Mouse (Mus musculus) embryonic facial prominence, embryonic 14.5 days (tissue): Measurements from ENCODE around the gene Adcy9. TPM values are rescaled to one million over a fixed set of nuclear protein-coding genes. Genes with fewer than 3 reads are reported as not detected.

ENCODE experiments used
- ATAC-seq: fragments of 200-750 bp; cut with Nextera tagmentation; 2 replicates; pipeline ENCODE4 v1.8.0; 2017; ENCODE audit warnings: low read depth, moderate number of reproducible peaks, moderate TSS enrichment
- DNase-seq: peaks from one replicate; pipeline ENCODE4 v3.0.0-alpha.2; 2015; ENCODE audit warnings: low spot score
- H3K27ac ChIP-seq: fragments of 300-500 bp; sonication (generic); replicated peaks from 2 replicates; pipeline ENCODE4 v1.5.1; 2014; ENCODE audit warnings: low read depth, mild to moderate bottlenecking, low read length, moderate library complexity
- H3K27me3 ChIP-seq: fragments of 300-500 bp; sonication (generic); replicated peaks from 2 replicates; pipeline ENCODE4 v1.6.1; 2014; ENCODE audit warnings: low read length; ENCODE audit not compliant: control insufficient read depth, insufficient read depth
- H3K36me3 ChIP-seq: fragments of 300-500 bp; sonication (generic); 2 replicates; pipeline ENCODE4 v1.6.1; 2014; ENCODE audit warnings: low read length, mixed read lengths; ENCODE audit not compliant: control insufficient read depth, insufficient read depth
- H3K4me1 ChIP-seq: fragments of 300-500 bp; sonication (generic); 2 replicates; pipeline ENCODE4 v1.6.1; 2014; ENCODE audit warnings: antibody characterized with exemption, low read length; ENCODE audit not compliant: control insufficient read depth, insufficient read depth
- H3K4me2 ChIP-seq: fragments of 300-500 bp; sonication (generic); 2 replicates; pipeline ENCODE4 v1.6.1; 2014; ENCODE audit warnings: low read depth, mild to moderate bottlenecking, low read length, moderate library complexity, mixed read lengths
- H3K4me3 ChIP-seq: fragments of 300-500 bp; sonication (generic); 2 replicates; pipeline ENCODE4 v1.5.1; 2014; ENCODE audit warnings: low read depth, mild to moderate bottlenecking, low read length
- H3K9ac ChIP-seq: fragments of 300-500 bp; sonication (generic); 2 replicates; pipeline ENCODE4 v1.6.1; 2014; ENCODE audit warnings: low read depth, mild to moderate bottlenecking, low read length, moderate library complexity, mixed read lengths
- H3K9me3 ChIP-seq: fragments of 300-500 bp; sonication (generic); 2 replicates; pipeline ENCODE4 v1.6.1; 2016; ENCODE audit warnings: low read length; ENCODE audit not compliant: control insufficient read depth
- WGBS: fragments of 180-500 bp; shearing (Covaris S2); extraction: QIAGEN DNeasy Blood & Tissue Kit; methylation state at CpG from one replicate; pipeline ENCODE4 v1.1.7; 2014; 5-methylcytosine and 5-hydroxymethylcytosine counted together
- polyA plus RNA-seq: library from polyadenylated mRNA; unstranded; fragments of >200 nt; fragmentation: Nextera tagmentation; extraction: Ambion mirVana; gene quantifications from 2 replicates; pipeline ENCODE4 v1.2.1, GENCODE M21; 2014

The Adcy9 gene
- 2.7 and 3.5 TPM in 2 replicates for polyA plus RNA-seq

DNA sequence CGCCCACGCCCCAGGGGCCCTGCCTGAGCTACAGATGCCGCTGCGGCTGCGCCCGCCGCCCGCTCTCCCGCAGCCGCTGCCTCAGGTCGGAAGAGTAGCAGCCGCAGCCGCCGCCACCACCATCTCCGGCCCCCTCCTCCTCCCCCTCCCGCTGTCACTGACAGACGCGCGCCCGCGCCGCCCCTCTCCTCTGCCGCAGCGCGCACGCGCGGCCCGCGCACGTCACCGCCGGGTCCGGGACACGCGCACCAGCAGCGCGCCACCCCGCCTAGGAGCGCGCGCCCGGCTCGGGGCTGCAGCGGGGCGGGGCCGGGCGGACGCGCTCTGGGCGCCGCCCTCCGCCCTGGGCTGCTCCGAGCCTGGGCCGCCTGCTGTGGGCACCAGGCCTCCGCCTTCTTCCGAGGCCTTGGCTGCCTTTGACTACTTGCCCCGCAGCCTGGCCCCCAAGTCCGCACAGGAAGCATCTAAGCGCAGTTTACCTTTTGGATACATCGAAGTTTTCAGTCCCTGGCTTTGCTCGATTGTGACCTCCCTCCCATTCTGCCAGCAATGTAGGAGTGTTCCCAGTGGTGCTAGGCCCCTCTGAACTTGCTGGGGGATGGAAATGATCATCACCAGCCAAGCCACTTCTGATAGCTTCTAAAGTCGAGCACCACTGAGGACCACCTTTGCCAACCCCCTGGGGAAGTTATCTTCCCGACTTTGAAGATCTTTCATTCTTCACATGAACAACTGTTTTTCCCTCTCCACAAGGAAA is at the start of gene Adcy9:
Gene Adcy9, minus strand, starts transcription at position 201 of the 757 bp plus-strand sequence.
- Histone ChIP-seq H3K9me3 (no peaks in the 10 kb centered on the region), H3K9ac (peak within 1 kb of the TSS; percentile 82), H3K27me3 (peaks cover 15% of the 10 kb centered on the region), H3K4me1 (peaks cover 26% of the 10 kb centered on the region), H3K4me2 (peak within 1 kb of the TSS; percentile 93), H3K36me3 (no peaks in the 10 kb centered on the region), H3K4me3 (peak within 1 kb of the TSS; percentile 81), H3K27ac (peak within 1 kb of the TSS; percentile 63)
- 2% methylated on average over 9 of the region's 64 CpGs for WGBS
- DNase-seq (peak; percentile 92), ATAC-seq (peak; percentile 94)

DNA sequence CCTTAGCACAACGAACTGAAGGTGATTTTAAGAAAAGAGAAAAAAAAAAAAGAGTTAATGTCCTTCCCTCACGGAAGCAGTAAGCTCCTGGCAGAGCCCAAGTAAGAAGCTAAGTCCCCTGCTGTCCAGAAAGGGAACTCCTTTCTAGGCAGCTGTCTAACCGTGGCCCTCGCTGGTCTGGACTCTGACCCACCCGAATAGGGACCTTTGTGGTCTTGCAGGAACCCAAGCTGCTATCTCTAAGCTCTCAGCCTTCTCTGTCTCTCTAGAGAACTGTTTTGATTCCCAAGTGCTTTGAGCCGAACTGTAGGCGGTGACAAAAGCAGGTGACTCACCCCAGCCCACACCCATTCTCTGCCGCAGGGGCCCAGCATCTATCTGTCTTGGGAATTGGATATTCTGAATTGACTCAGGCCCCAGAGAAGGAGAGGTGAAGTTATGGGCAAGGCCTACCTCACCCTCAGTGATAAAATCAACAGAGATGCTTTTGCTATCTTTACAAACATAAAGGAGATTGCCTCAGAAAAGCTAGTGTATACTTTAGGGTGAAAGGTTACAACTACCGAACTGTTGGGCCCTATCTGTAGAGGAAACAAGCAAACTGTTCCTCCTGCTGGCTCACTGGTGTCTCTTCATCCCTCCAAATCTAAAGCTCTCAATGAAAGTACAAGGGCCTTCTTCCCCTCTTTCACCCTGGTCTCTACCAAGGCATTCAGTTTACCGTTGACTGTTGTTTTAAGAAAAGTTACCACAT is 49.5 kb upstream of the Adcy9 start:
- Histone ChIP-seq H3K9me3 (no peaks in the 10 kb centered on the region), H3K4me3 (no peak overlapping the region), H3K27ac (no peak overlapping the region), H3K9ac (no peak overlapping the region), H3K4me1 (no peaks in the 10 kb centered on the region), H3K4me2 (no peak overlapping the region), H3K27me3 (no peaks in the 10 kb centered on the region), H3K36me3 (no peaks in the 10 kb centered on the region)
- 69% methylated on average over 10 of the region's 10 CpGs for WGBS
- DNase-seq (no peak), ATAC-seq (no peak)

DNA sequence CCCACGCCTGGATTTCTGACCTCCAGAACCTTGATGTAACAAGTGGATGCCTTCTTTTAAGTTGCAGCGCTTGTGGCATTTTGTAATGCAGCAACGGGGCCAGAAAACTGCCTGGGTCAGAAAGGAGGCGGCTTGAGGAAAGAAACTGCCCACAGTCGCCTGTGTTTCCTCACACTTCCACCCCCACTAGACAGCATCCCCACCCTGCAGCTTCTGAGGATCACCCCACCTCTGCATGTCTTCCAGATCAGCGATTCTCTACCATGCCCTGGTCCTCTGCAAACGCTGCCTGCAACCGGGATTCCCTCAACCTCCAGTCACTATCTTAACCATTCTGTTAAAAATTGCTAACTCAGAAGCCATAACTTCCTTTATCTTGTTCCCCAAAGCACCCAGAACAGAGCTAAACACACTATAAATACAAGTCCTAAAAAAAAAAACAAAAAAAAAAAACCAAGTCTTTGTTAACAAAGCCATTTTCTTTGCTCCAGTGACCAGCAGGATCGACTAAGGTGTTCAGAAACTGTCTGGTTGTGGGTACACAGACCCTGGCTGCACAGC is 44.3 kb upstream of the Adcy9 start:
- no peak overlapping the region for H3K9ac ChIP-seq
- no peaks in the 10 kb centered on the region for H3K36me3 ChIP-seq
- no peak overlapping the region for H3K27ac ChIP-seq
- no peak overlapping the region for H3K4me2 ChIP-seq
- no peak for DNase-seq
- H3K4me3 ChIP-seq, result no peak overlapping the region
- H3K27me3 ChIP-seq, result no peaks in the 10 kb centered on the region
- ATAC-seq, result no peak
- H3K4me1 ChIP-seq, result no peaks in the 10 kb centered on the region
- 71% methylated on average over 9 of the region's 9 CpGs for WGBS
- H3K9me3 ChIP-seq, result no peaks in the 10 kb centered on the region

DNA sequence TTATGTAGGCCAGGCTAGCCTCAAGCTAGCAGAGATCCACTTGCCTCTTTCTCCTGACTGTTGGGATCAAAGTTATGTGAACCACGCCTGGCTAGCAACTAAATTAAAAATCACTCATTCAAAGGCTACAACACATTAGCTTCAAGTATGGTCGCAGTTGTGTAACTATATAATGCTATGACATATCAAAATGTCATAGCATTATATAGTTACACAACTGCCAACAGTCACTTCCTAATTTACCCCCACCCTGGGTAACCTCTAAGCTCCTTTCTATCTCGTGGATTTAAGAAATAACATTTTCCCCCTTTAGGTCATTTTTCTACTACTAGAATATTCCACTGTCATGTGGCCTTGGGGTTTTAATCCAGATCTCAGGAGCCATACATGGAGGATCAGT is 37.6 kb upstream of the Adcy9 start:
- ATAC-seq (no peak), DNase-seq (no peak)
- H3K9ac ChIP-seq, result no peak overlapping the region
- H3K9me3 ChIP-seq, result no peaks in the 10 kb centered on the region
- H3K27ac ChIP-seq, result no peak overlapping the region
- H3K36me3 ChIP-seq, result no peaks in the 10 kb centered on the region
- WGBS, result 83% methylated on average over 3 of the region's 3 CpGs
- H3K4me3 ChIP-seq, result no peak overlapping the region
- H3K4me2 ChIP-seq, result no peak overlapping the region
- no peaks in the 10 kb centered on the region for H3K4me1 ChIP-seq
- no peaks in the 10 kb centered on the region for H3K27me3 ChIP-seq

DNA sequence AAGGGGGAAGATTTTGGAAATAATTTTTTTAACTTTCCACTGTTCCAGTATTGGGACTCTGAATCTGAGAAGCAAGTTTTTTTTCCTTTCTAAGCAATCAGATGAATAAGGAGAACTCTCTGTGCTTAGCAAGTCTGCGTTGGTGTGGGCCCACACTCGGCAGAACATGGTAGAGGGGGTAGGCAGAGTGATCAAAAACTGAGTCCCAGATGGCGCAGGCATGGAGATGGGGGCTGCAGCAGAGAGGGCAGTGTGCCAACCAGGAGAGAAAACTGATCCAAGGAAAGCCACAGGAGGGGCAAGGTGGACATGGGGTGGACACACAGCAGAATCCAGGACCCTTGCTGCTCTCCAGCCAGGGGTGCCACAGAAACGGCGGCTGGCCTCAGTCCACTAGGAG is 36.1 kb upstream of the Adcy9 start:
- Histone ChIP-seq H3K4me3 (no peak overlapping the region), H3K4me2 (no peak overlapping the region), H3K9ac (no peak overlapping the region), H3K27me3 (no peaks in the 10 kb centered on the region), H3K4me1 (no peaks in the 10 kb centered on the region), H3K36me3 (no peaks in the 10 kb centered on the region), H3K9me3 (no peaks in the 10 kb centered on the region), H3K27ac (no peak overlapping the region)
- no peak for ATAC-seq
- no peak for DNase-seq
- 79% methylated on average over 5 of the region's 5 CpGs for WGBS

DNA sequence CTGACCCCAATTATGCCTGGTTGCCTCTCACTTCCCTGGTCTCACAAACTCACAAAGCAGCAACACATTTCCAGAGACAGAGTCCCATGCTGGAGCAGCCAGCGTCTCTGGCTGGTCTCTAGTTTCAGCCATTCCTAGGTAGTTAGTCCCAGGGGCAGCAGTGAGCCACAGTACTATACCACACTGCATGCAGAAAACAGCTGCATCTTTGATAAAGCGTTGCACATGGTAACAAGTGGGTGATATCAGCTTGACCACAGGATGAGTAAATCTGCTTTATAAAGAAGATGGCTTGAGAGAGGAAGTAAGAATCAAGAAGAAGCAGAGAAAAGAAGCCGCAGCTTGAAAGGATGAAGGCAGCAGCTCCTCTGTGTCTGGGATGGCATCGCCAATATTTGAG is 35.4 kb upstream of the Adcy9 start:
- WGBS, result 75% methylated on average over 4 of the region's 4 CpGs
- no peak for ATAC-seq
- no peak overlapping the region for H3K4me2 ChIP-seq

DNA sequence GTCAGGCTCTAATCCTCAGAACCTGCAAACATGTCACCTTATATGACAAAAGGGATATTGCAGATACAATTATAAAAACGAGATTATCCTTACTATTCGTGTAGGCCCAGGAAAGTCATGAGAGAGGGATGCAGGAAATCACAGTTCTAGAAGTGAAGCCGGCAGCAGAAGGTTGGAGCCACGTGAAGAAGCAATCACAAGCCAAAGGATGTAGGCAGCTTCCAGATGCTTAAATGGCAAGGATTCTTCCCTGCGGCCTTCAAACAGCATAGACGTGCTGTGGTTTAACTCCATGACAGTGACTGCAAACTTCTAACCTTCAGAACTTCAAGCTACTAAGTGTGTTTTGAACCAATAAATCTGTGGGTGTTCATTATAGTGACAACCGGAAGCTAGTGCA is 34.3 kb upstream of the Adcy9 start:
- no peak for ATAC-seq
- no peaks in the 10 kb centered on the region for H3K9me3 ChIP-seq
- no peaks in the 10 kb centered on the region for H3K4me1 ChIP-seq
- no peak overlapping the region for H3K4me3 ChIP-seq
- 83% methylated on average over 7 of the region's 7 CpGs for WGBS
- no peak overlapping the region for H3K27ac ChIP-seq
- H3K27me3 ChIP-seq, result no peaks in the 10 kb centered on the region
- no peak overlapping the region for H3K9ac ChIP-seq
- no peak for DNase-seq
- no peak overlapping the region for H3K4me2 ChIP-seq
- H3K36me3 ChIP-seq, result no peaks in the 10 kb centered on the region

More for the DNA sequence above, 35.4 kb upstream of the Adcy9 start:
- H3K36me3 ChIP-seq, result no peaks in the 10 kb centered on the region
- no peak overlapping the region for H3K27ac ChIP-seq
- no peaks in the 10 kb centered on the region for H3K9me3 ChIP-seq
- H3K4me3 ChIP-seq, result no peak overlapping the region
- no peak overlapping the region for H3K9ac ChIP-seq
- H3K4me1 ChIP-seq, result no peaks in the 10 kb centered on the region
- no peak for DNase-seq
- no peaks in the 10 kb centered on the region for H3K27me3 ChIP-seq

DNA sequence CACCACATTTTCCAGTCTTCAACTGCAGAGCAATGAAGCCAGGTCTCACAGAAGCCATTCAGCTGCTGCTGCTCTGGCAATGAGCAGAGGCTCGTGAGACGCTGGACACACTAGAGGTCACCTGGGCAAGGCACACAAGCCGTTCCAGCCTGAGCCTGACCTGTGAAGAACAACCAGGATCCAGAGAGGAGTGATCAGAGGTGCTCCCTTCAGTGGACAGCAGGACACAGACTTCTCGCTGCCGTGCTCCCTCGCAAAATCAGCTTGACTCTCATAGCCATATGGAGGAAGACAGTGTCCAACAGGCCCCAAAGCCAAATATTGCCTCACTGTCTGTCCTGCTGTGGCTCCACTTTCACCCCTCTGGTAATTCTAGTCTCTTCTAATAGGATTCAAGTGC is 29.1 kb upstream of the Adcy9 start:
- Histone ChIP-seq H3K4me2 (no peak overlapping the region), H3K4me3 (no peak overlapping the region), H3K9ac (no peak overlapping the region), H3K27ac (no peak overlapping the region), H3K4me1 (no peaks in the 10 kb centered on the region), H3K27me3 (no peaks in the 10 kb centered on the region), H3K36me3 (no peaks in the 10 kb centered on the region), H3K9me3 (no peaks in the 10 kb centered on the region)
- 84% methylated on average over 6 of the region's 6 CpGs for WGBS
- DNase-seq (no peak), ATAC-seq (no peak)
